10 mouse cellular contexts compared by ENCODE assay signal in genomic region chr6:97929466-97929865, GRCm38 (mm10).
DNase-seq lines count a peak whose midpoint lies in the region; ATAC-seq and TF ChIP-seq lines count a peak whose summit lies in the region.
"Had no signal": no experiment of that assay in that cellular context is flagged by ENCODE, and none has a peak within 500 bp of the region (broad histone marks: within the 10 kb centered on the region; RNA-seq: fewer than 3 reads in every experiment).

No protein-coding gene starts in this region.

- H3K36me3 ChIP-seq in lung, embryonic 16.5 days (ENCODE audit: control insufficient read depth, insufficient read depth, low read length) = no peaks in the 10 kb centered on the region
- no peaks in the 10 kb centered on the region for H3K36me3 ChIP-seq in forebrain, postnatal 0 days (ENCODE audit: insufficient read depth)
- H3K36me3 ChIP-seq: hindbrain, embryonic 13.5 days had no signal

- no peak for TF ChIP-seq CTCF in bone marrow macrophage, adult 2 months (IDR thresholded peaks at IDR 0.05; ENCODE audit: low read depth, low read length)
- TF ChIP-seq CTCF in forebrain, postnatal 0 days (IDR thresholded peaks at IDR 0.05; ENCODE audit: low read depth) = no peak

- no peak for TF ChIP-seq POLR2A in bone marrow macrophage, adult 2 months (IDR thresholded peaks at IDR 0.05; ENCODE audit: borderline replicate concordance, low read depth, low read length)

- H3K4me1 ChIP-seq in bone marrow macrophage, adult 2 months (ENCODE audit: control insufficient read depth, insufficient read depth, low read length) = peaks cover 18% of the 10 kb centered on the region
- H3K4me1 ChIP-seq in lung, embryonic 16.5 days (replicated peaks; ENCODE audit: control insufficient read depth, insufficient read depth, low read length) = no peaks in the 10 kb centered on the region
- no peaks in the 10 kb centered on the region for H3K4me1 ChIP-seq in forebrain, postnatal 0 days (ENCODE audit: insufficient read depth)
- H3K4me1 ChIP-seq: forebrain, embryonic 13.5 days; hindbrain, embryonic 13.5 days had no signal

- WGBS in lung, embryonic 16.5 days = 31% methylated on average over 7 of the region's 7 CpGs
- 69% methylated on average over 7 of the region's 7 CpGs for WGBS in forebrain, postnatal 0 days

- peak overlapping the region; percentile 25 for H3K4me2 ChIP-seq in lung, embryonic 16.5 days (ENCODE audit: low read depth, low read length)
- H3K4me2 ChIP-seq in forebrain, postnatal 0 days (ENCODE audit: low read depth) = no peak overlapping the region
- H3K4me2 ChIP-seq: forebrain, embryonic 13.5 days; hindbrain, embryonic 13.5 days had no signal

- H3K27me3 ChIP-seq in lung, embryonic 16.5 days (ENCODE audit: control insufficient read depth, insufficient read depth, low read depth, low read length) = no peaks in the 10 kb centered on the region
- no peaks in the 10 kb centered on the region for H3K27me3 ChIP-seq in forebrain, postnatal 0 days (ENCODE audit: insufficient read depth, low read length)
- H3K27me3 ChIP-seq: hindbrain, embryonic 13.5 days had no signal

- no peaks in the 10 kb centered on the region for H3K9me3 ChIP-seq in lung, embryonic 16.5 days (ENCODE audit: control insufficient read depth, low read length)
- H3K9me3 ChIP-seq in forebrain, postnatal 0 days (ENCODE audit: low read length) = no peaks in the 10 kb centered on the region
- H3K9me3 ChIP-seq: forebrain, embryonic 13.5 days; hindbrain, embryonic 13.5 days had no signal

- peak; percentile 70; the same call in 1 of the 2 replicates for ATAC-seq in lung, embryonic 16.5 days (ENCODE audit: low read depth)
- no peak for ATAC-seq in forebrain, postnatal 0 days
- ATAC-seq: forebrain, embryonic 13.5 days; liver, postnatal 0 days had no signal

- DNase-seq in heart, adult 11 months = peak; percentile 98
- DNase-seq in heart, postnatal 36 days = peak; percentile 33 to 56
- no peak for DNase-seq in forebrain, postnatal 0 days
- DNase-seq in frontal cortex, adult 2 months (ENCODE audit: extremely low spot score in 1 of 2, low spot score in 1 of 2) = no peak
- DNase-seq in left cerebral cortex, postnatal 14 days (ENCODE audit: low spot score in 2 of 2) = no peak
- DNase-seq: liver, postnatal 0 days had no signal

- peak overlapping the region; percentile 10; the same call in 1 of the 2 replicates for H3K9ac ChIP-seq in lung, embryonic 16.5 days (ENCODE audit: low read length)
- no peak overlapping the region for H3K9ac ChIP-seq in forebrain, postnatal 0 days
- H3K9ac ChIP-seq: forebrain, embryonic 13.5 days; hindbrain, embryonic 13.5 days; liver, postnatal 0 days had no signal

- intact Hi-C loops in heart, postnatal 36 days (cut with DNase I) = loop anchor here (5.0 kb wide), 1 partner anchor 73 kb away; no protein-coding TSS in a partner anchor
- intact Hi-C loops in left cerebral cortex, postnatal 14 days (cut with DNase I) = no loop called here

- peak overlapping the region; percentile 28; the same call in 1 of the 2 replicates for H3K27ac ChIP-seq in bone marrow macrophage, adult 2 months (ENCODE audit: insufficient read depth, low read depth, low read length)
- peak overlapping the region; percentile 24; the same call in 1 of the 2 replicates for H3K27ac ChIP-seq in lung, embryonic 16.5 days (ENCODE audit: low read length)
- no peak overlapping the region for H3K27ac ChIP-seq in forebrain, postnatal 0 days (ENCODE audit: low read depth, low read length)
- H3K27ac ChIP-seq: forebrain, embryonic 13.5 days; hindbrain, embryonic 13.5 days had no signal

- no peak overlapping the region for H3K4me3 ChIP-seq in bone marrow macrophage, adult 2 months (ENCODE audit: insufficient read depth, low read length)
- H3K4me3 ChIP-seq in lung, embryonic 16.5 days (ENCODE audit: low read length) = 0 out of 2 replicates have a peak overlapping the region, but pooled peaks have one; percentile 8
- no peak overlapping the region for H3K4me3 ChIP-seq in forebrain, postnatal 0 days (ENCODE audit: low read depth, low read length)
- H3K4me3 ChIP-seq: forebrain, embryonic 13.5 days; hindbrain, embryonic 13.5 days had no signal

Comparison
In these comparisons a context has a peak if more than half of its experiments do, and no peak if none do; other contexts are left out.
1. DNase-seq: peak in heart, adult 11 months (single experiment) and heart, postnatal 36 days (2 of 2); none in forebrain, postnatal 0 days (single experiment), frontal cortex, adult 2 months (0 of 2) and left cerebral cortex, postnatal 14 days (0 of 2).